Mouse (Mus musculus) liver, embryonic 11.5 days (tissue): Measurements from ENCODE around the gene Vmn1r24. TPM values are rescaled to one million over a fixed set of nuclear protein-coding genes. Genes with fewer than 3 reads are reported as not detected.
"Not testable (repeated sequence)": the region's sequence is repeated elsewhere in the genome, so short reads cannot be mapped to it uniquely, and the experiment has no call there.

Source experiments
- ATAC-seq: fragments of 200-750 bp; cut with Nextera tagmentation; replicated peaks from 2 replicates; pipeline ENCODE4 v1.8.0; 2017; ENCODE audit warnings: moderate number of reproducible peaks, mild to moderate bottlenecking, moderate TSS enrichment, moderate library complexity; ENCODE audit not compliant: low FRiP score
- DNase-seq: peaks from one replicate; pipeline ENCODE4 v3.0.0-alpha.2; 2017; ENCODE audit warnings: low spot score
- H3K27ac ChIP-seq: fragments of 300-500 bp; sonication (generic); 2 replicates; pipeline ENCODE4 v1.5.1; 2014; ENCODE audit warnings: mild to moderate bottlenecking, low read depth, low read length, control low read depth
- H3K27me3 ChIP-seq: fragments of 300-500 bp; sonication (generic); replicated peaks from 2 replicates; pipeline ENCODE4 v1.6.1; 2014; ENCODE audit warnings: low read length, mixed read lengths; ENCODE audit not compliant: control insufficient read depth, insufficient read depth
- H3K36me3 ChIP-seq: fragments of 300-500 bp; sonication (generic); 2 replicates; pipeline ENCODE4 v1.6.1; 2014; ENCODE audit warnings: mild to moderate bottlenecking, low read length, moderate library complexity, mixed read lengths; ENCODE audit not compliant: control insufficient read depth, insufficient read depth
- H3K4me1 ChIP-seq: fragments of 300-500 bp; sonication (generic); replicated peaks from 2 replicates; pipeline ENCODE4 v1.6.1; 2014; ENCODE audit warnings: low read length, mixed read lengths; ENCODE audit not compliant: control insufficient read depth, insufficient read depth
- H3K4me2 ChIP-seq: fragments of 300-500 bp; sonication (generic); 2 replicates; pipeline ENCODE4 v1.6.1; 2014; ENCODE audit warnings: mild to moderate bottlenecking, control low read depth, moderate library complexity
- H3K4me3 ChIP-seq: fragments of 300-500 bp; sonication (generic); 2 replicates; pipeline ENCODE4 v1.5.1; 2014; ENCODE audit warnings: low read depth, low read length, control low read depth
- H3K9ac ChIP-seq: fragments of 300-500 bp; sonication (generic); 2 replicates; pipeline ENCODE4 v1.6.1; 2014; ENCODE audit warnings: low read depth, low read length, control low read depth
- H3K9me3 ChIP-seq: fragments of 300-500 bp; sonication (generic); 2 replicates; pipeline ENCODE4 v1.6.1; 2016; ENCODE audit warnings: low read length, inconsistent platforms, mixed read lengths; ENCODE audit not compliant: control insufficient read depth
- WGBS: fragments of 180-500 bp; shearing (Covaris S2); extraction: QIAGEN DNeasy Blood & Tissue Kit; methylation state at CpG from one replicate; pipeline ENCODE4 v1.1.7; 2014; 5-methylcytosine and 5-hydroxymethylcytosine counted together
- polyA plus RNA-seq: library from polyadenylated mRNA; unstranded; fragments of >200 nt; fragmentation: Nextera tagmentation; extraction: Ambion mirVana; gene quantifications from 2 replicates; pipeline ENCODE4 v1.2.1, GENCODE M21; 2014

Vmn1r24 gene
- polyA plus RNA-seq, result not detected in 2 replicates

DNA sequence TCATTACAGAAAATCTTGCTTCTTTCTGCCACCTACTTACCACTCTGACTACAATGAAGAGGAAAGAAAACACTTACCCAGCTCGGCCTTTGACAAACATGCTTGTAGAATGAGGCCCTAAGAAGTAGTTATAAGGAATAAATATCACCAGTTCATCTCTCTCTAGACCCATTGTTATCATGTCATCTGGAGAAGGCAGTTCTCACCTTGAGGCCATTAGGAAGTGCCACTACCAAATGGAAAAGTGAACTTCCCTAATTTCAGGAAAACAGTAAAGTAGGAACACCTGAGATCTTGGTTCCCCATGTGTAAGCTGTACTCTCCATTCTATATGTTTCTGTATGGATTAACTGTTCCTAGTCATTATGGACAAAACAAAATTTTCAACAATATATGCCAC is at the start of gene Vmn1r24:
Vmn1r24 (minus strand) TSS at position 101 of the 400 bp plus-strand sequence.
- H3K4me1 ChIP-seq, H3K9me3 ChIP-seq, H3K9ac ChIP-seq, H3K27ac ChIP-seq, ATAC-seq, H3K4me3 ChIP-seq, DNase-seq, H3K27me3 ChIP-seq, H3K36me3 ChIP-seq, H3K4me2 ChIP-seq: not testable (repeated sequence)
- WGBS, result 65% methylated on average over 1 of the region's 1 CpGs

DNA sequence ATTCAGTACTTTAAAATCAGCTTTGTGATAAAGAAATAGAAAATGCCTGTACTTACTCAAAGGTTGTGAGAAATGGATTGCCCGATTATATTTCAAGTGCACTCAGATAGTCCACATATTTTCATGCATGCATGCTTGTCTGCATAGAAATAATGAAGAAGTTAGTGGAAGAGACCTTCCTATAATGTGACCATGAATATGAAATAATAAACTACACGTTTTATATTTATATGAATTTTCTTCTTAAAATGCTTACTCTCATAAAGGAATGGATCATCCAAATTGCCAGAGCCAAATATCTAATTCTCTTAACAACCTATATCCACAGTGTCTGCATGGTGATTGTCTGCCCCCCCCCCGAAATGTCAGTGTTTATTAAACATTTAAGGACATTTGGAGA is 19.4 kb upstream of the Vmn1r24 start, which contains the start of gene Vmn1r25:
Vmn1r25 (minus strand) TSS at position 101 of the 400 bp plus-strand sequence.
- Histone ChIP-seq H3K9ac (no peak within 1 kb of the TSS), H3K4me3 (no peak within 1 kb of the TSS), H3K27me3 (no peaks in the 10 kb centered on the region), H3K27ac (no peak within 1 kb of the TSS), H3K36me3 (no peaks in the 10 kb centered on the region), H3K9me3 (no peaks in the 10 kb centered on the region), H3K4me2 (no peak within 1 kb of the TSS), H3K4me1 (no peaks in the 10 kb centered on the region)
- DNase-seq (no peak), ATAC-seq (no peak)
- WGBS, result 56% methylated on average over 3 of the region's 3 CpGs

DNA sequence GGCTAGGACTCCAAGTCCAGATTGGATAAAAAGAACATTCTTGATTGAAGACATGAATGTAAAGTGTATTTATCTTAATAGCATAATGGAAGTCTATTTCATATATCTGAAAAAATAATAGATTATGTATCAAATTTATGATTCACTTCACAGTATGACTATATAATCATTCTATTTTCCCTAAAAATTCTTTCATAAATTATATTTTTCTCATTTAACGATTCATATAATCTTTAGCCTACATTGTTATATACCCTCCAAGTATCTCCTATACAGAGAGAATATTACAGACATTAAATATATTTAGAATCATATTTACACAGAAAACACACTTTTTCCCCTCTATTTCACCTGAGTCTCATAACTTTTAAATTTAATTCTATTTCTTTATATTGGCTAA is 34.6 kb downstream of the Vmn1r24 start, which contains the start of gene Vmn1r23:
Vmn1r23 (minus strand) TSS at position 101 of the 400 bp plus-strand sequence.
- H3K4me2 ChIP-seq, result no peak within 1 kb of the TSS
- H3K27me3 ChIP-seq, result no peaks in the 10 kb centered on the region
- H3K4me3 ChIP-seq, result no peak within 1 kb of the TSS
- no peak within 1 kb of the TSS for H3K27ac ChIP-seq
- no peaks in the 10 kb centered on the region for H3K36me3 ChIP-seq
- ATAC-seq (no peak), DNase-seq (no peak)
- no peak within 1 kb of the TSS for H3K9ac ChIP-seq
- H3K4me1 ChIP-seq, result no peaks in the 10 kb centered on the region
- 90% methylated on average over 1 of the region's 1 CpGs for WGBS
- H3K9me3 ChIP-seq, result no peaks in the 10 kb centered on the region

DNA sequence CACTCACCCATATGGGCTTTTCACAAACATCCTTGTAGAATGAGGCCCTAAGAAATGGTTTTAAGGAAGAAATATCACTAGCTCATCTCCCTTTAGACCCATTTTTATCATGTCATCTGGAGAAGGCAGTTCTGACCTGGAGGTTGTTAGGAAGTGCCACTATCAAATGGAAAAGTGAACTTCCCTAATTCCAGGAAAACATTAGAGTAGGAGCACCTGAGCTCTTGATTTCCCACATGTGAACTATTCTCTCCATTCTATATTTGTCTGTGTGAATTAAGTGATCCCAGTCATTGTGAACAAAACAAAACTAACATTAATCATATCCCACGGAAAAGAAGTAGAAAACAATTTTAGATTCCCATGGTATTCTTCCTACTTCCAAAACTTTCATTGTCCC is 53.4 kb downstream of the Vmn1r24 start, which contains the start of gene Vmn1r22:
Vmn1r22 (minus strand) TSS at position 101 of the 400 bp plus-strand sequence.
- no peak for ATAC-seq
- no peak for DNase-seq

More for the DNA sequence above, 53.4 kb downstream of the Vmn1r24 start, which contains the start of gene Vmn1r22:
- no peak within 1 kb of the TSS for H3K9ac ChIP-seq
- no peak within 1 kb of the TSS for H3K4me3 ChIP-seq
- WGBS, result 86% methylated on average over 1 of the region's 1 CpGs
- H3K36me3 ChIP-seq, result no peaks in the 10 kb centered on the region
- H3K4me2 ChIP-seq, result no peak within 1 kb of the TSS
- no peaks in the 10 kb centered on the region for H3K9me3 ChIP-seq
- H3K27me3 ChIP-seq, result no peaks in the 10 kb centered on the region
- no peaks in the 10 kb centered on the region for H3K4me1 ChIP-seq
- no peak within 1 kb of the TSS for H3K27ac ChIP-seq

Other genes starting within 250 kb of the Vmn1r24 start
- gene Vopp1, start 136.3 kb downstream of the Vmn1r24 start, polyA plus RNA-seq, result 23.8 and 24.3 TPM in 2 replicates
- not detected in 2 replicates for gene Vmn1r21, start 111.2 kb downstream of the Vmn1r24 start, polyA plus RNA-seq
- not detected in 2 replicates for gene Vmn1r22, start 53.5 kb downstream of the Vmn1r24 start, polyA plus RNA-seq
- gene Vmn1r23, start 34.7 kb downstream of the Vmn1r24 start, polyA plus RNA-seq, result not detected in 2 replicates
- not detected in 2 replicates for gene Vmn1r25, start 19.3 kb upstream of the Vmn1r24 start, polyA plus RNA-seq
- gene Vmn1r26, start 53.7 kb upstream of the Vmn1r24 start, polyA plus RNA-seq, result not detected in 2 replicates